ENCODE assay signal across 8 mouse cellular contexts in genomic region chr10:77607441-77607840, GRCm38 (mm10). TPM values are rescaled to one million over a fixed set of nuclear protein-coding genes. Genes with fewer than 3 reads are reported as not detected.
DNase-seq lines count a peak whose midpoint lies in the region; ATAC-seq and TF ChIP-seq lines count a peak whose summit lies in the region.

No protein-coding gene starts in this region.

- no peak for TF ChIP-seq CTCF in spleen, adult 2 months (IDR thresholded peaks at IDR 0.05; ENCODE audit: extremely low read depth, insufficient read depth, insufficient read length, insufficient replicate concordance)

- WGBS in spleen, adult 2 months, result 34% methylated on average over 5 of the region's 5 CpGs
- WGBS in forebrain, embryonic 15.5 days, result 71% methylated on average over 5 of the region's 5 CpGs
- WGBS in limb, embryonic 15.5 days, result 68% methylated on average over 5 of the region's 5 CpGs
- 64% methylated on average over 5 of the region's 5 CpGs for WGBS in stomach, embryonic 16.5 days

- H3K4me1 ChIP-seq in spleen, adult 2 months (ENCODE audit: control insufficient read depth, insufficient read depth, insufficient read length), result peaks cover 6% of the 10 kb centered on the region
- H3K4me1 ChIP-seq in forebrain, embryonic 15.5 days, result peaks cover 28% of the 10 kb centered on the region
- H3K4me1 ChIP-seq in limb, embryonic 15.5 days, result peaks cover 33% of the 10 kb centered on the region
- H3K4me1 ChIP-seq in stomach, embryonic 16.5 days (ENCODE audit: control insufficient read depth, insufficient read depth, low read length), result peaks cover 11% of the 10 kb centered on the region; the same call in 1 of the 2 replicates

- peaks cover 12% of the 10 kb centered on the region for H3K36me3 ChIP-seq in spleen, adult 2 months (ENCODE audit: control insufficient read depth, insufficient read depth, low read length)
- H3K36me3 ChIP-seq in forebrain, embryonic 15.5 days, result peaks cover 23% of the 10 kb centered on the region; the same call in 1 of the 2 replicates
- peaks cover 32% of the 10 kb centered on the region for H3K36me3 ChIP-seq in limb, embryonic 15.5 days
- peaks cover 8% of the 10 kb centered on the region for H3K36me3 ChIP-seq in stomach, embryonic 16.5 days (ENCODE audit: control insufficient read depth, insufficient read depth, low read length)

- H3K27ac ChIP-seq in spleen, adult 2 months (ENCODE audit: insufficient read depth, low read length), result peak overlapping the region; percentile 95
- no peak overlapping the region for H3K27ac ChIP-seq in forebrain, embryonic 15.5 days (replicated peaks)
- H3K27ac ChIP-seq in limb, embryonic 15.5 days, result no peak overlapping the region
- 0 out of 2 replicates have a peak overlapping the region, but pooled peaks have one; percentile 99 for H3K27ac ChIP-seq in stomach, embryonic 16.5 days (ENCODE audit: low read length)

- no peak for TF ChIP-seq POLR2A in spleen, adult 2 months (IDR thresholded peaks at IDR 0.05; ENCODE audit: low read depth, low read length)

- no peak for DNase-seq in spleen, adult 2 months (ENCODE audit: low read depth in 1 of 2, low spot score in 2 of 2)
- no peak for DNase-seq in spleen, adult 12 weeks (ENCODE audit: low spot score)
- DNase-seq in thymus, adult 18-20 months, result no peak
- DNase-seq in spleen, postnatal 36 days (ENCODE audit: low spot score in 2 of 2), result no peak

- no peaks in the 10 kb centered on the region for H3K9me3 ChIP-seq in forebrain, embryonic 15.5 days
- H3K9me3 ChIP-seq in limb, embryonic 15.5 days, result no peaks in the 10 kb centered on the region
- H3K9me3 ChIP-seq in stomach, embryonic 16.5 days (replicated peaks; ENCODE audit: control insufficient read depth, low read length), result no peaks in the 10 kb centered on the region

- no peaks in the 10 kb centered on the region for H3K27me3 ChIP-seq in spleen, adult 2 months (ENCODE audit: control insufficient read depth, insufficient read depth, low read length)
- no peaks in the 10 kb centered on the region for H3K27me3 ChIP-seq in forebrain, embryonic 15.5 days
- H3K27me3 ChIP-seq in limb, embryonic 15.5 days, result no peaks in the 10 kb centered on the region
- no peaks in the 10 kb centered on the region for H3K27me3 ChIP-seq in stomach, embryonic 16.5 days (ENCODE audit: control insufficient read depth, insufficient read depth, low read length)

- H3K9ac ChIP-seq in forebrain, embryonic 15.5 days (replicated peaks), result no peak overlapping the region
- no peak overlapping the region for H3K9ac ChIP-seq in limb, embryonic 15.5 days
- H3K9ac ChIP-seq in stomach, embryonic 16.5 days (ENCODE audit: low read length), result peak overlapping the region; percentile 89; the same call in 1 of the 2 replicates

- peak overlapping the region; percentile 84 for H3K4me2 ChIP-seq in forebrain, embryonic 15.5 days (replicated peaks)
- H3K4me2 ChIP-seq in limb, embryonic 15.5 days, result peak overlapping the region; percentile 86
- peak overlapping the region; percentile 88 for H3K4me2 ChIP-seq in stomach, embryonic 16.5 days (ENCODE audit: low read depth, low read length)

- H3K4me3 ChIP-seq in spleen, adult 2 months (ENCODE audit: extremely low read depth, insufficient read depth, insufficient read length), result peak overlapping the region; percentile 14; the same call in 1 of the 2 replicates
- peak overlapping the region; percentile 93; the same call in 1 of the 2 replicates for H3K4me3 ChIP-seq in forebrain, embryonic 15.5 days
- H3K4me3 ChIP-seq in limb, embryonic 15.5 days, result peak overlapping the region; percentile 79
- H3K4me3 ChIP-seq in stomach, embryonic 16.5 days (replicated peaks; ENCODE audit: low read length), result peak overlapping the region; percentile 77

- no peak for ATAC-seq in forebrain, embryonic 15.5 days (replicated peaks)
- ATAC-seq in limb, embryonic 15.5 days (ENCODE audit: insufficient number of reproducible peaks, low FRiP score, low TSS enrichment, low read depth), result no peak
- no peak for ATAC-seq in stomach, embryonic 16.5 days (ENCODE audit: insufficient read depth, low FRiP score)
- ATAC-seq in granulocyte monocyte progenitor cell, adult 5-6 weeks (replicated peaks; ENCODE audit: poor library complexity, severe bottlenecking), result no peak

RNA-seq across cellular contexts. Expression of gene Gm49325, which starts 1.4 kb away (rescaled TPM):
- polyA plus RNA-seq in spleen, adult 2 months (2012; rRNA removed), result not detected in 2 replicates
- polyA plus RNA-seq in forebrain, embryonic 15.5 days (2015; fragmentation: Nextera tagmentation; extraction: Ambion mirVana), result 4.2 and 8.6 TPM in 2 replicates
- 1.3 and 1.8 TPM in 2 replicates for polyA plus RNA-seq in limb, embryonic 15.5 days (2015; fragmentation: Nextera tagmentation; extraction: Ambion mirVana)
- 4.4 and 10.1 TPM in 2 replicates for polyA plus RNA-seq in stomach, embryonic 16.5 days (2015; fragmentation: Nextera tagmentation; extraction: Ambion mirVana)
- total RNA-seq in granulocyte monocyte progenitor cell, adult 5-6 weeks (2014; fragmentation: Nextera tagmentation), result not detected in 2 replicates
- 1.6 TPM in 1 of 2 replicates, not detected in the other for total RNA-seq in granulocyte monocyte progenitor cell, adult 5-6 weeks (2017)

RNA-seq across cellular contexts. Expression of gene Sumo3, which starts 1.5 kb away (rescaled TPM):
- polyA plus RNA-seq in spleen, adult 2 months (2012; rRNA removed), result 131 and 154 TPM in 2 replicates
- 318 and 322 TPM in 2 replicates for polyA plus RNA-seq in forebrain, embryonic 15.5 days (2015; fragmentation: Nextera tagmentation; extraction: Ambion mirVana)
- polyA plus RNA-seq in limb, embryonic 15.5 days (2015; fragmentation: Nextera tagmentation; extraction: Ambion mirVana), result 343 and 347 TPM in 2 replicates
- 324 and 327 TPM in 2 replicates for polyA plus RNA-seq in stomach, embryonic 16.5 days (2015; fragmentation: Nextera tagmentation; extraction: Ambion mirVana)
- total RNA-seq in granulocyte monocyte progenitor cell, adult 5-6 weeks (2014; fragmentation: Nextera tagmentation), result 60.0 and 78.8 TPM in 2 replicates
- total RNA-seq in granulocyte monocyte progenitor cell, adult 5-6 weeks (2017), result 197 and 205 TPM in 2 replicates

RNA-seq across cellular contexts. Expression of gene Ube2g2, which starts 14.6 kb away (rescaled TPM):
- polyA plus RNA-seq in spleen, adult 2 months (2012; rRNA removed), result 31.4 and 34.0 TPM in 2 replicates
- 108 and 117 TPM in 2 replicates for polyA plus RNA-seq in forebrain, embryonic 15.5 days (2015; fragmentation: Nextera tagmentation; extraction: Ambion mirVana)
- 99.8 and 127 TPM in 2 replicates for polyA plus RNA-seq in limb, embryonic 15.5 days (2015; fragmentation: Nextera tagmentation; extraction: Ambion mirVana)
- polyA plus RNA-seq in stomach, embryonic 16.5 days (2015; fragmentation: Nextera tagmentation; extraction: Ambion mirVana), result 78.0 and 82.4 TPM in 2 replicates
- total RNA-seq in granulocyte monocyte progenitor cell, adult 5-6 weeks (2014; fragmentation: Nextera tagmentation), result 39.6 and 42.0 TPM in 2 replicates
- 29.5 and 53.3 TPM in 2 replicates for total RNA-seq in granulocyte monocyte progenitor cell, adult 5-6 weeks (2017)

RNA-seq across cellular contexts. Expression of gene Pttg1ip, which starts 25.9 kb away (rescaled TPM):
- polyA plus RNA-seq in spleen, adult 2 months (2012; rRNA removed), result 63.4 and 65.3 TPM in 2 replicates
- 67.5 and 71.0 TPM in 2 replicates for polyA plus RNA-seq in forebrain, embryonic 15.5 days (2015; fragmentation: Nextera tagmentation; extraction: Ambion mirVana)
- 145 and 158 TPM in 2 replicates for polyA plus RNA-seq in limb, embryonic 15.5 days (2015; fragmentation: Nextera tagmentation; extraction: Ambion mirVana)
- 210 and 244 TPM in 2 replicates for polyA plus RNA-seq in stomach, embryonic 16.5 days (2015; fragmentation: Nextera tagmentation; extraction: Ambion mirVana)
- 36.6 and 39.0 TPM in 2 replicates for total RNA-seq in granulocyte monocyte progenitor cell, adult 5-6 weeks (2014; fragmentation: Nextera tagmentation)
- 34.6 and 37.0 TPM in 2 replicates for total RNA-seq in granulocyte monocyte progenitor cell, adult 5-6 weeks (2017)

Comparison
In these comparisons a context has a peak if more than half of its experiments do, and no peak if none do; other contexts are left out.
1. H3K27ac ChIP-seq: peak in spleen, adult 2 months (single experiment) and stomach, embryonic 16.5 days (single experiment); none in forebrain, embryonic 15.5 days (single experiment) and limb, embryonic 15.5 days (single experiment).
2. H3K4me3 ChIP-seq: peak in every context shown above with its lines; median percentile 93 in forebrain, embryonic 15.5 days; 79 in limb, embryonic 15.5 days; 77 in stomach, embryonic 16.5 days; 14 in spleen, adult 2 months.
3. Peak in every context shown above with its lines, with median percentiles within 50 percentile points of each other: H3K4me2 ChIP-seq.